Mouse (Mus musculus): Measurements from ENCODE around the gene H2-T24.

GRCm38 (mm10) chr17:36025901-36026300 is 5.5 kb upstream of the H2-T24 start:
- TF ChIP-seq CTCF (conservative IDR thresholded peaks at IDR 0.05; ENCODE audit: low read length) (no peak), POU5F1 (IDR thresholded peaks at IDR 0.05; ENCODE audit: borderline replicate concordance, low read length) (no peak), NANOG (IDR thresholded peaks at IDR 0.05; ENCODE audit: borderline replicate concordance, low read length) (no peak)

All from E14TG2a.4 (cell line).